Mouse (Mus musculus) limb, embryonic 11.5 days (tissue): Measurements from ENCODE around the gene Ccdc65. TPM values are rescaled to one million over a fixed set of nuclear protein-coding genes. Genes with fewer than 3 reads are reported as not detected.

ENCODE experiments used
- ATAC-seq: fragments of 200-750 bp; cut with Nextera tagmentation; 2 replicates; pipeline ENCODE4 v1.8.0; 2017; ENCODE audit warnings: low read depth; ENCODE audit not compliant: insufficient number of reproducible peaks, low FRiP score, low TSS enrichment
- DNase-seq: peaks from one replicate; pipeline ENCODE4 v3.0.0-alpha.2; 2015; ENCODE audit warnings: low spot score
- H3K27ac ChIP-seq: fragments of 300-500 bp; sonication (generic); replicated peaks from 2 replicates; pipeline ENCODE4 v1.5.1; 2014; ENCODE audit warnings: low read depth, mild to moderate bottlenecking, low read length
- H3K27me3 ChIP-seq: fragments of 300-500 bp; sonication (generic); 2 replicates; pipeline ENCODE4 v1.6.1; 2014; ENCODE audit warnings: mild to moderate bottlenecking, low read length, mixed read lengths; ENCODE audit not compliant: control insufficient read depth, insufficient read depth
- H3K36me3 ChIP-seq: fragments of 300-500 bp; sonication (generic); 2 replicates; pipeline ENCODE4 v1.6.1; 2014; ENCODE audit warnings: mild to moderate bottlenecking, low read length, moderate library complexity, mixed read lengths; ENCODE audit not compliant: control insufficient read depth, insufficient read depth
- H3K4me1 ChIP-seq: fragments of 300-500 bp; sonication (generic); 2 replicates; pipeline ENCODE4 v1.6.1; 2014; ENCODE audit warnings: low read length, mixed read lengths; ENCODE audit not compliant: control insufficient read depth, insufficient read depth
- H3K4me2 ChIP-seq: fragments of 300-500 bp; sonication (generic); 2 replicates; pipeline ENCODE4 v1.6.1; 2014; ENCODE audit warnings: low read depth, mild to moderate bottlenecking, moderate library complexity; ENCODE audit not compliant: severe bottlenecking
- H3K4me3 ChIP-seq: fragments of 300-500 bp; sonication (generic); 2 replicates; pipeline ENCODE4 v1.5.1; 2014; ENCODE audit warnings: low read depth, low read length
- H3K9ac ChIP-seq: fragments of 300-500 bp; sonication (generic); 2 replicates; pipeline ENCODE4 v1.6.1; 2014; ENCODE audit warnings: mild to moderate bottlenecking, low read length
- H3K9me3 ChIP-seq: fragments of 300-500 bp; sonication (generic); 2 replicates; pipeline ENCODE4 v1.6.1; 2016; ENCODE audit warnings: low read length; ENCODE audit not compliant: control insufficient read depth
- WGBS: fragments of 180-500 bp; shearing (Covaris S2); extraction: QIAGEN DNeasy Blood & Tissue Kit; methylation state at CpG from one replicate; pipeline ENCODE4 v1.1.7; 2014; 5-methylcytosine and 5-hydroxymethylcytosine counted together
- polyA plus RNA-seq: library from polyadenylated mRNA; unstranded; fragments of >200 nt; fragmentation: Nextera tagmentation; extraction: Ambion mirVana; gene quantifications from 2 replicates; pipeline ENCODE4 v1.2.1, GENCODE M21; 2014

Ccdc65 gene
- polyA plus RNA-seq, 1 experiment from 2014 or later = 0.48 TPM

DNA sequence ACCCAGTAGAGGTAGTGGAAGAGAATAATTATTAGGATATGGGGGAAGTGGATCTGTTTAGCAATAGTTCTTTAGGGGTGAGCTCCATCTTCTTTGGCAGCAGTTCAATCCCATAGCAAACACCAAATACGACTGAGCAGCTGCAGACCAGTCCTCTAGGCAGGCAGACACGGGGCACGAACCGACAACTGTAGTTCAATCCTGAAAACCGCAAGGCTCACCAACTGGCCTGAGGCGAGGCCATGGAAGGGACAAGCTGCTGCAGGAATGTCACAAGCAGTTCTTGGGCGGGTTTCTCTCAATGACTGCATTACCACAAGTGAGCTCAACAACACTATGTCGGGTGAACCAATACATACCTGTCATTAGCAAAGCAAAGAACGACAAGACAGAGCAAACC is 3.7 kb upstream of the Ccdc65 start:
- Histone ChIP-seq H3K27ac (no peak overlapping the region), H3K9ac (no peak overlapping the region), H3K27me3 (peaks cover 19% of the 10 kb centered on the region), H3K9me3 (no peaks in the 10 kb centered on the region), H3K36me3 (no peaks in the 10 kb centered on the region), H3K4me2 (no peak overlapping the region), H3K4me3 (no peak overlapping the region), H3K4me1 (0 out of 2 replicates have a peak, but pooled peaks cover 3% of the 10 kb centered on the region)
- ATAC-seq (no peak), DNase-seq (no peak)
- WGBS = 65% methylated on average over 9 of the region's 9 CpGs

DNA sequence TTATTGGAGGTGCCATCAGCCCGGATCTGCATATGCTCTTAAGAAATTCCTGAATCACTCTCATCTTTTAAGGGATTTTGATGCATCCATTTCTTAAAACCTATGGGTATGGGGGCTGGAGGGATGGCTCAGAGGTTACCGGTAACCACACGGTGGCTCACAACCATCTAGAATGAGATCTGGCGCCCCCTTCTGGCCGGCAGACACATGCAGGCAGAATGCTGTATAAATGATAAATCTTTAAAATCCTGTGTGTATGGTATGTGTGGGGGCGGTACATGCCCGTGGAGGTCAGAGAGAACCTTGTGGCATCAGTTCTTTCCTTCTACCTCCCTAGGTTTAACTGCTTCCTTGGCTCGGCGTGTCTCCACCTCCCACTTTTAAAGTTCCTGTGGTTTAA is 2.4 kb downstream of the Ccdc65 start:
- Histone ChIP-seq H3K4me2 (no peak overlapping the region), H3K27ac (no peak overlapping the region), H3K9ac (no peak overlapping the region), H3K4me1 (no peaks in the 10 kb centered on the region), H3K9me3 (no peaks in the 10 kb centered on the region), H3K4me3 (no peak overlapping the region), H3K36me3 (no peaks in the 10 kb centered on the region), H3K27me3 (no peaks in the 10 kb centered on the region)
- ATAC-seq (no peak), DNase-seq (peak; percentile 85)
- WGBS = 17% methylated on average over 9 of the region's 9 CpGs

DNA sequence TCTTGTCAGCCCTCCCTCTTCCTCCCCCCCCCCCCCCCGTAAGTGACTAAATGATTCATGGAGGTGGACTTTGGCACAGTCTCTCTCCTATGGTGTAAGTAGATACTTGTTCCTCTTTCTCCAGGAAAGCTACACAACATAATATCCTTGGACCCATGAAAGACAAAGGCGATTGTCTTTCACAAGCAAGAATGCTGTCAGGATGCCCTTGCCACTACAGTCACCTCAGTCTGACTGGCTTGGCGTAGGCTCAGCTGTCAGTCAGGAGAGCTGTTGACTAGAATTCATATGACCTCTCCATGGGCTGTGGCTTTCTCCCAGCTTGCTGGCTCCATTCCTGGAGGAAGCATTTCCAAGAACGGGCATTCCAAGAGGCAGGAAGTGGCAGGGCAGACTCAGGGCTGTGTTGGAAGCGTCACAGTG is 6.2 kb downstream of the Ccdc65 start:
- Histone ChIP-seq H3K4me3 (no peak overlapping the region), H3K9me3 (no peaks in the 10 kb centered on the region), H3K9ac (no peak overlapping the region), H3K27me3 (no peaks in the 10 kb centered on the region), H3K4me1 (no peaks in the 10 kb centered on the region), H3K4me2 (no peak overlapping the region), H3K27ac (no peak overlapping the region), H3K36me3 (no peaks in the 10 kb centered on the region)
- ATAC-seq = no peak
- DNase-seq = no peak
- 81% methylated on average over 5 of the region's 5 CpGs for WGBS

DNA sequence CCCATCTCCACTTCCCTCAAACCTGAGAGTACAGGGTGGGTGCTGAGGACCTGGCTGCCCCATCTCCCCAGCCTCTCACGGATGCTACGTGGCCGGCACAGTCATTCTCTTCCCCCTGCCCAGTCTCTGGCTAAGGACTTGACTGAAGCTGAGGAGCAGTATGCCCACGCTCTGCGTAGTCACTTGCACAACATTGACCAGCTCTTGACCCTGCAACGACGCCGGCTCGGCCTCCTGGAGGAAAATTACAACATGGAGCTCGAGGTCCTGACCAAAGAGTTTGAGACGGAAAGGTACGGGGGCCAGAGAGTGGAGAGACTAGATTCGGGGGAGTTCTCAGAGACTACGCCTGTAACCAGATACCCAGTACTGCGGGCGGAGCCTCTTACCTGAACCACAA is 9.3 kb downstream of the Ccdc65 start:
- DNase-seq = no peak

DNA sequence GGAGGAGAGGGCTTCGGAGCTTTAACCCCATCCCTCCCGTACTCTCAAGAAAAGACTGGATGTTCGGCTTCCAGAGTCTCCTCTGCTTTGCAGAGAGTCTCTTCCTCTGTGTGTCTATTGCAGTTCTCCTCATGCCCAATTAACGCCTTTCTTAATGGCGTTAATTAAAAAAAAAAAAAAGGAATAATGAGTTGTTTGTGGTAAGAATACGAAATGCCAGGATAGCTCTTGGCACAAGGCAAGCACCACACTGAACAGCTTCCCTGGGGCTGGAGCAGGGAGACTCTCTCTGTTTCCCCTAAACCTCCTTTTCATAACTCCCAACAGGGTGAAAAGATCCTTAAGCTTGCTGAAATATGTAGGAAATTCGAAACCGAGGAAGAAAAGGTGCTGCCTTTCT is 14.2 kb downstream of the Ccdc65 start:
- Histone ChIP-seq H3K27me3 (no peaks in the 10 kb centered on the region), H3K36me3 (no peaks in the 10 kb centered on the region), H3K27ac (no peak overlapping the region), H3K4me3 (no peak overlapping the region), H3K9me3 (no peaks in the 10 kb centered on the region), H3K4me2 (no peak overlapping the region), H3K9ac (no peak overlapping the region), H3K4me1 (peaks cover 16% of the 10 kb centered on the region)
- 77% methylated on average over 8 of the region's 8 CpGs for WGBS
- no peak for ATAC-seq
- DNase-seq = no peak

More for the DNA sequence above, 9.3 kb downstream of the Ccdc65 start:
- Histone ChIP-seq H3K36me3 (no peaks in the 10 kb centered on the region), H3K4me1 (no peaks in the 10 kb centered on the region), H3K27ac (no peak overlapping the region), H3K4me3 (no peak overlapping the region), H3K9ac (no peak overlapping the region), H3K9me3 (no peaks in the 10 kb centered on the region), H3K4me2 (no peak overlapping the region), H3K27me3 (no peaks in the 10 kb centered on the region)
- 57% methylated on average over 16 of the region's 16 CpGs for WGBS
- ATAC-seq = no peak

DNA sequence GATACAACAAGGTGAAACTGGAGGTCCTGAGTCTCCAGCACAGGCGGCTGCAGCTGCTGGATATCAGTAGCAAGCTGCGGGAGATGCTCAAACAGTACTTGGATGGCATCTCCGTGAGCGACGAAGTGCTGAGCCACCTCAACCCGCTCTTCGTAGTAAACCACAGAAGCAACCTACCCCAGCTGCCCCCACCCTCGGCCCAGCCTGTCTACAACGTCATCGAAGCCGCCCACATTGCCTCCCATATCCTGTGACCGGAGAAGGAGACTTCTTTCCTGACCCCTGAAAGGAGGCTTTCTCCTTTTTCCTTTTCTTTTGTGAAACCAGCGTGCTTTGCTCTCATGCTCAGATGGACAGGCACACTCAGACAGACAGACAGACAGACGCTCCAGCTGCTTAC is 14.8 kb downstream of the Ccdc65 start:
- Histone ChIP-seq H3K9ac (no peak overlapping the region), H3K4me3 (no peak overlapping the region), H3K4me1 (peaks cover 16% of the 10 kb centered on the region), H3K27ac (no peak overlapping the region), H3K36me3 (no peaks in the 10 kb centered on the region), H3K4me2 (no peak overlapping the region), H3K27me3 (no peaks in the 10 kb centered on the region), H3K9me3 (no peaks in the 10 kb centered on the region)
- WGBS = 66% methylated on average over 14 of the region's 14 CpGs
- no peak for DNase-seq
- ATAC-seq = no peak

DNA sequence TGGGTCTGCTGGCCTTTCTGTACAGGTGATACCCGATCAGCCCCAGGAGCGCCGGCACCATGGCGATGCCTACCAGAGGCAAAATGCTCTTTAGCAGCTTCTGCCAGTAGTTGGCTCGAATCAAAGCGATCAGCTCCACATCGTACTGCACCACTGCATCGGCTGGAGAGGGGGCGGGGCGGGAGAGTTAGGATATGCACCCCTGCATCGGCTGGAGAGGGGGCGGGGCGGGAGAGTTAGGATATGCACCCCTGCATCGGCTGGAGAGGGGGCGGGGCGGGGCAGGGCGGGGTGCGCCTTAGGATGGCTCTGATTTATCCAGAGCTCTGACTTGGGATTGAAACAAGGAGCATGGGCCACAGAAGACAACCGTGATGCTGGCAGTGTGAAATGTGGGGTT is 16.4 kb downstream of the Ccdc65 start:
- no peaks in the 10 kb centered on the region for H3K27me3 ChIP-seq
- H3K4me3 ChIP-seq = no peak overlapping the region
- H3K9ac ChIP-seq = no peak overlapping the region
- ATAC-seq = no peak
- H3K4me1 ChIP-seq = peaks cover 29% of the 10 kb centered on the region
- no peak overlapping the region for H3K27ac ChIP-seq
- WGBS = 30% methylated on average over 19 of the region's 19 CpGs
- no peak for DNase-seq
- H3K36me3 ChIP-seq = no peaks in the 10 kb centered on the region
- no peak overlapping the region; the same call in 1 of the 2 replicates for H3K4me2 ChIP-seq
- no peaks in the 10 kb centered on the region for H3K9me3 ChIP-seq

DNA sequence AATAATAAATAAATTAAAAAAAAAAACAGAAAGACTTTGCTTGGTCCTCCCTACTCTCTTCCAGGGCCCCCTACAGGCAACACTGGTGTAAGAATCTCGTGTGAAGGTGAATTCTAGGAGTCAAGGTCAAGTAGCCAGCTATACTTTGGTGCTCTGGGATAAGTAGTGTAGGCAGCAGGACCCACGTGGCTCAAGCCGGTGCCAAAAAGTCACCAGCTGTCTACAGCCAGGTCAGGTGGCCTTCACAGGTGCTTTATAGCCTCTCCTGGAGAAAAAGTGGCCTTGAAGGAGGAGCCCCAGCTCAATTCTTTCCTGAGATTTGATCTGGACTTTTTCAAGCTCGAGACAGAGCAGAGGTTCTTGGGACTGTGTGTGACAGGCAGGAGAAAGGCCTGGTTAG is 18.1 kb downstream of the Ccdc65 start:
- H3K4me3 ChIP-seq = no peak overlapping the region
- 81% methylated on average over 4 of the region's 4 CpGs for WGBS
- no peak overlapping the region for H3K27ac ChIP-seq
- H3K27me3 ChIP-seq = no peaks in the 10 kb centered on the region
- H3K4me2 ChIP-seq = no peak overlapping the region
- no peak for ATAC-seq
- DNase-seq = no peak
- H3K9me3 ChIP-seq = no peaks in the 10 kb centered on the region
- peaks cover 30% of the 10 kb centered on the region for H3K4me1 ChIP-seq
- no peak overlapping the region for H3K9ac ChIP-seq
- H3K36me3 ChIP-seq = no peaks in the 10 kb centered on the region

DNA sequence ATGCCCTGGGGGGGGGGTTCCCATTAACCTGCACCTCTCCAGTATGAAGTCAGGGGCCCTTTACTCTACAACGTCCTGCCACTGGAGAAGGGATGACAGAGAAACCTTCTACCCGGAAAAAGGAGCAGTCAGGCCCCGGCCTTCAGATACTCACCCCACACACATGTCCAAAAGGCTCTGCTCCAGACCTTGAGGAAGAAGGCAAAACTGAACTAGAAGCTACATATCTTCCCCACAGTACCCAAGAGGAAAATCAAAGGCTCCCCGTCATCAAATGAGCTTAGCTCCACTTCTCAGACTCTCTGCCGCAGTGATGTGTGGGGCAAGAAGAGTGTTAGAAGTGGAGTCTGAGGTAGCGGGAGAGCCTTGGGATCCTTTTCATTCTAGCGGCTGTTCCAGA is 18.7 kb downstream of the Ccdc65 start:
- H3K4me3 ChIP-seq = peak overlapping the region; percentile 49
- H3K4me2 ChIP-seq = peak overlapping the region; percentile 95
- peaks cover 30% of the 10 kb centered on the region for H3K4me1 ChIP-seq
- no peak overlapping the region; the same call in 1 of the 2 replicates for H3K9ac ChIP-seq
- H3K9me3 ChIP-seq = no peaks in the 10 kb centered on the region
- DNase-seq (no peak), ATAC-seq (no peak)
- H3K27me3 ChIP-seq = no peaks in the 10 kb centered on the region
- H3K36me3 ChIP-seq = no peaks in the 10 kb centered on the region
- H3K27ac ChIP-seq = no peak overlapping the region
- 41% methylated on average over 7 of the region's 7 CpGs for WGBS
